Mouse (Mus musculus) intestine, embryonic 16.5 days (tissue): ENCODE data around the gene Cdkl5. TPM values are rescaled to one million over a fixed set of nuclear protein-coding genes. Genes with fewer than 3 reads are reported as not detected.
A peak's percentile ranks its signal among the peaks of the same experiment; 100 is the strongest.

ENCODE experiments used
- ATAC-seq: fragments of 200-750 bp; cut with Nextera tagmentation; 2 replicates; pipeline ENCODE4 v1.8.0; 2017; ENCODE audit warnings: moderate TSS enrichment, moderate library complexity
- H3K27ac ChIP-seq: fragments of 300-500 bp; sonication (generic); 2 replicates; pipeline ENCODE4 v1.5.1; 2014; ENCODE audit warnings: mild to moderate bottlenecking, low read length
- H3K27me3 ChIP-seq: fragments of 300-500 bp; sonication (generic); replicated peaks from 2 replicates; pipeline ENCODE4 v1.6.1; 2014; ENCODE audit warnings: low read length, control low read depth, mixed read lengths; ENCODE audit not compliant: control insufficient read depth, insufficient read depth
- H3K36me3 ChIP-seq: fragments of 300-500 bp; sonication (generic); 2 replicates; pipeline ENCODE4 v1.6.1; 2014; ENCODE audit warnings: low read length, control low read depth; ENCODE audit not compliant: control insufficient read depth, insufficient read depth
- H3K4me1 ChIP-seq: fragments of 300-500 bp; sonication (generic); 2 replicates; pipeline ENCODE4 v1.6.1; 2014; ENCODE audit warnings: low read length, control low read depth, mixed read lengths; ENCODE audit not compliant: control insufficient read depth, insufficient read depth
- H3K4me2 ChIP-seq: fragments of 300-500 bp; sonication (generic); 2 replicates; pipeline ENCODE4 v1.6.1; 2014; ENCODE audit warnings: low read depth, low read length, control low read depth
- H3K4me3 ChIP-seq: fragments of 300-500 bp; sonication (generic); 2 replicates; pipeline ENCODE4 v1.5.1; 2014; ENCODE audit warnings: mild to moderate bottlenecking, low read length
- H3K9ac ChIP-seq: fragments of 300-500 bp; sonication (generic); 2 replicates; pipeline ENCODE4 v1.6.1; 2014; ENCODE audit warnings: low read depth, low read length
- H3K9me3 ChIP-seq: fragments of 300-500 bp; sonication (generic); 2 replicates; pipeline ENCODE4 v1.6.1; 2016; ENCODE audit warnings: low read length, control low read depth; ENCODE audit not compliant: control insufficient read depth
- WGBS: fragments of 180-500 bp; shearing (Covaris S2); extraction: QIAGEN DNeasy Blood & Tissue Kit; methylation state at CpG from one replicate; pipeline ENCODE4 v1.1.7; 2014; 5-methylcytosine and 5-hydroxymethylcytosine counted together
- polyA plus RNA-seq: library from polyadenylated mRNA; unstranded; fragments of >200 nt; fragmentation: Nextera tagmentation; extraction: Ambion mirVana; gene quantifications from 2 replicates; pipeline ENCODE4 v1.2.1, GENCODE M21; 2015

Cdkl5 gene
- polyA plus RNA-seq, 1 experiment from 2014 or later, result 1.5 TPM

DNA sequence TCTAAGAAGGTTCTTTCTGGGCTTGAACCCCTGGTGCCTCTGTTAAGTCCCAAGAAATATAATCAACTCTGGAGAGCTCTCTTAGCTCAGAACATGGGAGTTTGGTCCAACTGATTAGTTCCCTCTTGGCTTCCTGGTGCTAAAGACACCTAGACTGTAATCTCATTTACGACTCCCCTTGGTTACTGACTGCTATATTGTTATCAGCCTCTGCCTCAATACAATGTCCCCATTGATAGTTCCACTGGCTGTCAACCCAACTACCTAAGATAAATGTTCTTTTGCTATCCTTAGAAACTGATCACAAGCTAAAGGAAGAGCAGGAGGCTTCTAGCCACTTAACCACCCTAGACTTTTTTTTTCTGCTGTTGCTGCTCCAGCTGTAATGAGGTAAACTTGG is 102.4 kb downstream of the Cdkl5 start:
- 68% methylated on average over 1 of the region's 1 CpGs for WGBS
- Histone ChIP-seq H3K4me3 (no peak overlapping the region), H3K9ac (no peak overlapping the region), H3K27me3 (no peaks in the 10 kb centered on the region), H3K4me1 (no peaks in the 10 kb centered on the region), H3K4me2 (no peak overlapping the region), H3K9me3 (no peaks in the 10 kb centered on the region), H3K27ac (no peak overlapping the region), H3K36me3 (no peaks in the 10 kb centered on the region)
- ATAC-seq, result peak; percentile 46; the same call in 1 of the 2 replicates

DNA sequence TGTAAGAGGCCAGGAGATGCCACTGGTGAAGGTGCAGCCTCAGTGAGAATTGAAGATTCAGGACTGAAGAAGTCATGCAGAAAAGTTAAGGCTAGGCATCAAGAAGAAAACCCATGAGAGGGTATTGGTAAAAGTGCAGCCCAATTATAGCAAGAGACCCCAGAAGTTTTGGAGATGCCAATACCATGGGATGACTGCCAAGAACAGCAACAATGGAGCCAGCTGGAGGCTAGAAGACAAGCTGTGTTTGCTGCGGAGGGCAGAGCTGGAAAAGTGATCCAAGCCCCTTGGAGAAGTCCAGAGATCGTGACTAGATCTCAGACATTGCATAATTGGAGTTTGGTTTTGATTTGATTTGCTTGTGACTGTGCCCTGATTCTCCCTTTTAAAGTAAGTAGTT is 108.2 kb downstream of the Cdkl5 start:
- H3K4me2 ChIP-seq, result no peak overlapping the region
- no peak for ATAC-seq
- no peak overlapping the region for H3K4me3 ChIP-seq
- H3K9me3 ChIP-seq, result no peaks in the 10 kb centered on the region
- H3K27me3 ChIP-seq, result 0 out of 2 replicates have a peak, but pooled peaks cover 2% of the 10 kb centered on the region
- no peaks in the 10 kb centered on the region for H3K4me1 ChIP-seq
- WGBS, result 81% methylated on average over 2 of the region's 2 CpGs
- no peaks in the 10 kb centered on the region for H3K36me3 ChIP-seq
- H3K27ac ChIP-seq, result no peak overlapping the region
- no peak overlapping the region for H3K9ac ChIP-seq

DNA sequence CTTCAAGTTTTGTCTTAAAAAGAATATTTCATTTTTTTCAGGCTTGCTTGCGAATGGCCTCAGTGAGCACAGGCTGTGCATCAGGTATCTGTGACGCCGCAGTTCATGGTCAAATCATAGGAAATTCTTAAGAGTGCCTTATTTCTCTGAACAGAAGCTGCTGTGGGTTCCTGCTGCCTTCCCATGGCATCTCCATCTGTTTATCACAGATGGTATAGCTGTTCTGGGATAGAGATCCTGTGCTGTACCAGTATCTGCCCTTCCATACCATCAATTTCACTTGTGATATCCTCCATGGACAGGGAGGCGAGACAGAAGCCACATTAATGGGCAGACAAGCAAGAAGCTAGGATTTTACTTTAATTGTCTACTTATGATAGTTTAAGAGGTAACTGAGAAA is 127.9 kb downstream of the Cdkl5 start:
- H3K27me3 ChIP-seq, result peaks cover 2% of the 10 kb centered on the region; the same call in 1 of the 2 replicates
- no peak overlapping the region for H3K27ac ChIP-seq
- no peaks in the 10 kb centered on the region for H3K36me3 ChIP-seq
- H3K4me3 ChIP-seq, result no peak overlapping the region
- 85% methylated on average over 4 of the region's 4 CpGs for WGBS
- no peaks in the 10 kb centered on the region for H3K4me1 ChIP-seq
- H3K9me3 ChIP-seq, result no peaks in the 10 kb centered on the region
- no peak overlapping the region for H3K9ac ChIP-seq
- no peak for ATAC-seq
- no peak overlapping the region for H3K4me2 ChIP-seq

DNA sequence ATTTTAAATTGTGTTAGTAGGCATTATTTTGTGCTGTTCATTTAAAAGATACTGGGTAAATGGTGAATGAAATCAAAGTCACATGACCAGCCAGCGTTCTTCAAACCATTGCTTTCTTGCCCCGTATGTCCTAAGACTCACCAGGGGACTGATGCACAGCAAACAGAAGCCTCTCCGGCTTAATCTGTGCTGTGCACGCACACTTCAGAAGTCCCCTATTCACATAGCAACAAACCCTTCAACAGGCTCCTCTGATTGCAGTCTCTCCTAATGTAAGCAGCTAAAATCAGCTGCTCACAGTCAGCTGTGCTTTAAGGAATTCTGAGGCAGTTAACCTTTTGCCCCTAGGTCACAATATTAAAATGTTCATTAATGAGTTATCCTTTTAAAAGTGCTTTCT is 129.5 kb downstream of the Cdkl5 start:
- Histone ChIP-seq H3K27ac (no peak overlapping the region), H3K4me1 (no peaks in the 10 kb centered on the region)
- no peak for ATAC-seq

GRCm38 (mm10) chrX:160863689-160864383 is 130.7 kb downstream of the Cdkl5 start:
- Histone ChIP-seq H3K27ac (no peak overlapping the region), H3K9ac (no peak overlapping the region), H3K36me3 (no peaks in the 10 kb centered on the region), H3K4me3 (no peak overlapping the region), H3K4me2 (no peak overlapping the region), H3K27me3 (0 out of 2 replicates have a peak, but pooled peaks cover 2% of the 10 kb centered on the region), H3K9me3 (no peaks in the 10 kb centered on the region), H3K4me1 (no peaks in the 10 kb centered on the region)
- WGBS, result 75% methylated on average over 4 of the region's 4 CpGs
- no peak for ATAC-seq

More for the DNA sequence above, 129.5 kb downstream of the Cdkl5 start:
- 0 out of 2 replicates have a peak, but pooled peaks cover 2% of the 10 kb centered on the region for H3K27me3 ChIP-seq
- H3K4me3 ChIP-seq, result no peak overlapping the region
- H3K36me3 ChIP-seq, result no peaks in the 10 kb centered on the region
- H3K9ac ChIP-seq, result no peak overlapping the region
- H3K4me2 ChIP-seq, result no peak overlapping the region
- 72% methylated on average over 4 of the region's 4 CpGs for WGBS
- H3K9me3 ChIP-seq, result no peaks in the 10 kb centered on the region

- no peak for ATAC-seq
- H3K4me3 ChIP-seq, result no peak overlapping the region
- H3K4me1 ChIP-seq, result no peaks in the 10 kb centered on the region
- 83% methylated on average over 7 of the region's 7 CpGs for WGBS
- no peaks in the 10 kb centered on the region for H3K9me3 ChIP-seq
- no peak overlapping the region for H3K4me2 ChIP-seq
- no peak overlapping the region for H3K9ac ChIP-seq
- H3K27ac ChIP-seq, result no peak overlapping the region
- H3K27me3 ChIP-seq, result no peaks in the 10 kb centered on the region
- H3K36me3 ChIP-seq, result no peaks in the 10 kb centered on the region
Observed at GRCm38 (mm10) chrX:160808226-160808625, 186.3 kb downstream of the Cdkl5 start.

DNA sequence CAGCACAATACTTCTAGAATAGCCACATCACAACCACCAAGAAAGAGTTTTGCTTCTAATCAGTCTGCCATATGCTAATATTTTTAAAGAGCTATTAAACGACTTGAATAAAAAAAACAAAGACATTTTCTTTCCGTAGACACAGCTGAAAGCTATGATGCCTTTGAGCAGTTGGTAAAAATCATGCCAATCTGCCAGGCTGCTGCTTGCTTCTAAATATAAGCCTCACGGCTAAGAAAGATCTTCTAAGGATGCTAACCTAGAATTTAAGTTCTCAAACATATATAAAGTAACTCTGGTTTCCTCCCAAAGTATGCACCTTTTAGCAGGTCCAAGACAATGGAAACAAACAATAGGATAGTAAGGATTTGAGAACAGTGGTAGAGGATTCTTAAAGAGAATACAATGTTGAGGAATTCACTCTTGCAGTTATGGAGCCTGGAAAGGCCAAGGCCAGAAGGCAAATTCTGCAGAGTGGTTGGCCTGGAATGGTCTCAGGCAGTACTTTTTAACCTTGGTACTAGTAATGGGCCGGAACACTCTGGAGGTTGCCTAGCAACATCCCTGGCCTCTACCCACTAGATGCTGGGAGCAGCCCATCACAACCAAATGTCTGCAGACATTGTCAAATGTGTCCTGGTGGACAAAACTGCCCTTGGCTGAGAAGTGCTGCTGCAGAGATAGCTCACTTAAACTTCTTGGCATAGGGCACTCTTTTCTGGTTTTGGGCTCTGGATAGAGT is 189.9 kb downstream of the Cdkl5 start:
- 83% methylated on average over 4 of the region's 4 CpGs for WGBS
- no peaks in the 10 kb centered on the region for H3K27me3 ChIP-seq

GRCm38 (mm10) chrX:160794920-160795319 is 199.6 kb downstream of the Cdkl5 start:
- Histone ChIP-seq H3K9ac (no peak overlapping the region), H3K4me2 (no peak overlapping the region), H3K27me3 (0 out of 2 replicates have a peak, but pooled peaks cover 3% of the 10 kb centered on the region), H3K4me1 (no peaks in the 10 kb centered on the region), H3K27ac (no peak overlapping the region), H3K36me3 (no peaks in the 10 kb centered on the region), H3K9me3 (no peaks in the 10 kb centered on the region), H3K4me3 (no peak overlapping the region)
- 83% methylated on average over 4 of the region's 4 CpGs for WGBS
- ATAC-seq, result no peak

More for the DNA sequence above, 189.9 kb downstream of the Cdkl5 start:
- Histone ChIP-seq H3K4me2 (no peak overlapping the region), H3K4me1 (no peaks in the 10 kb centered on the region), H3K4me3 (no peak overlapping the region), H3K9me3 (no peaks in the 10 kb centered on the region), H3K27ac (no peak overlapping the region), H3K9ac (no peak overlapping the region), H3K36me3 (no peaks in the 10 kb centered on the region)
- no peak for ATAC-seq

DNA sequence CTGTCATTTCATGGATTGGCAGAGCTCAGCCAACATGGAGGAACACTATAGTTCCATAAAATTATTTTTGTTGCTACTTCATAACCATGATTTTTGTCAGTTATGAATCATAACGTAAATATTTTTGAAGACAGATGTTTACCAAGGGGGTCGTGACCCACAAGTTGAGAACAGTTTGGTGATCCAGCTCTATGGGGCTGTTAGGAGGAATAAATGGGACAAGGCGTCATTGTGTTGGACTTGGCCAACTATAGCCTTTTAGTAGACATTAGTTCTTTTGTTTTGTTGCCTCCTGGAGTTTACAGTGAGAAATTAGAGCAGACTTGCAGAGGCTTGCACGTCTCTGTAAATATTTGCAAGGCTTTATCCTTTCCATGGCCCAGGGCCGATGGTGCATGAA is 212.2 kb downstream of the Cdkl5 start:
- H3K27me3 ChIP-seq, result peaks cover 2% of the 10 kb centered on the region; the same call in 1 of the 2 replicates
- ATAC-seq, result no peak
- WGBS, result 64% methylated on average over 5 of the region's 5 CpGs

More for the DNA sequence above, 212.2 kb downstream of the Cdkl5 start:
- no peak overlapping the region for H3K27ac ChIP-seq
- H3K4me2 ChIP-seq, result no peak overlapping the region
- H3K36me3 ChIP-seq, result no peaks in the 10 kb centered on the region
- no peak overlapping the region for H3K9ac ChIP-seq
- no peaks in the 10 kb centered on the region for H3K4me1 ChIP-seq
- H3K9me3 ChIP-seq, result no peaks in the 10 kb centered on the region
- H3K4me3 ChIP-seq, result no peak overlapping the region
